Mouse (Mus musculus) lung, embryonic 14.5 days (tissue): Measurements from ENCODE around the gene Gm11127. TPM values are rescaled to one million over a fixed set of nuclear protein-coding genes. Genes with fewer than 3 reads are reported as not detected.
A peak's percentile ranks its signal among the peaks of the same experiment; 100 is the strongest.
"Not testable (repeated sequence)": the region's sequence is repeated elsewhere in the genome, so short reads cannot be mapped to it uniquely, and the experiment has no call there.

Experiments
- ATAC-seq: fragments of 200-750 bp; cut with Nextera tagmentation; 2 replicates; pipeline ENCODE4 v1.8.0; 2017; ENCODE audit warnings: mild to moderate bottlenecking, moderate TSS enrichment, moderate library complexity; ENCODE audit not compliant: insufficient read depth
- DNase-seq: peaks from one replicate; pipeline ENCODE4 v3.0.0-alpha.2; 2015
- H3K27ac ChIP-seq: fragments of 300-500 bp; sonication (generic); 2 replicates; pipeline ENCODE4 v1.5.1; 2014; ENCODE audit warnings: low read depth, mild to moderate bottlenecking, moderate library complexity
- H3K27me3 ChIP-seq: fragments of 300-500 bp; sonication (generic); 2 replicates; pipeline ENCODE4 v1.6.1; 2014; ENCODE audit warnings: low read length, control low read depth; ENCODE audit not compliant: insufficient read depth
- H3K36me3 ChIP-seq: fragments of 300-500 bp; sonication (generic); 2 replicates; pipeline ENCODE4 v1.6.1; 2014; ENCODE audit warnings: control low read depth; ENCODE audit not compliant: insufficient read depth
- H3K4me1 ChIP-seq: fragments of 300-500 bp; sonication (generic); 2 replicates; pipeline ENCODE4 v1.6.1; 2014; ENCODE audit warnings: antibody characterized with exemption, control low read depth; ENCODE audit not compliant: insufficient read depth
- H3K4me2 ChIP-seq: fragments of 300-500 bp; sonication (generic); 2 replicates; pipeline ENCODE4 v1.6.1; 2014; ENCODE audit warnings: mild to moderate bottlenecking
- H3K4me3 ChIP-seq: fragments of 300-500 bp; sonication (generic); 2 replicates; pipeline ENCODE4 v1.5.1; 2014; ENCODE audit warnings: low read depth, low read length
- H3K9ac ChIP-seq: fragments of 300-500 bp; sonication (generic); 2 replicates; pipeline ENCODE4 v1.6.1; 2014
- H3K9me3 ChIP-seq: fragments of 300-500 bp; sonication (generic); 2 replicates; pipeline ENCODE4 v1.6.1; 2016; ENCODE audit warnings: low read depth, low read length, control low read depth
- CTCF ChIP-seq: IDR thresholded peaks from 2 replicates; pipeline ENCODE4 v1.5.1; 2016; ENCODE audit warnings: antibody characterized with exemption, low read depth
- WGBS: fragments of 180-500 bp; shearing (Covaris S2); extraction: QIAGEN DNeasy Blood & Tissue Kit; methylation state at CpG from one replicate; pipeline ENCODE4 v1.1.7; 2014; 5-methylcytosine and 5-hydroxymethylcytosine counted together
- polyA plus RNA-seq: library from polyadenylated mRNA; unstranded; fragments of >200 nt; fragmentation: Nextera tagmentation; extraction: Ambion mirVana; gene quantifications from 2 replicates; pipeline ENCODE4 v1.2.1, GENCODE M21; 2014

The Gm11127 gene
- polyA plus RNA-seq, 1 experiment from 2014 or later = not detected

DNA sequence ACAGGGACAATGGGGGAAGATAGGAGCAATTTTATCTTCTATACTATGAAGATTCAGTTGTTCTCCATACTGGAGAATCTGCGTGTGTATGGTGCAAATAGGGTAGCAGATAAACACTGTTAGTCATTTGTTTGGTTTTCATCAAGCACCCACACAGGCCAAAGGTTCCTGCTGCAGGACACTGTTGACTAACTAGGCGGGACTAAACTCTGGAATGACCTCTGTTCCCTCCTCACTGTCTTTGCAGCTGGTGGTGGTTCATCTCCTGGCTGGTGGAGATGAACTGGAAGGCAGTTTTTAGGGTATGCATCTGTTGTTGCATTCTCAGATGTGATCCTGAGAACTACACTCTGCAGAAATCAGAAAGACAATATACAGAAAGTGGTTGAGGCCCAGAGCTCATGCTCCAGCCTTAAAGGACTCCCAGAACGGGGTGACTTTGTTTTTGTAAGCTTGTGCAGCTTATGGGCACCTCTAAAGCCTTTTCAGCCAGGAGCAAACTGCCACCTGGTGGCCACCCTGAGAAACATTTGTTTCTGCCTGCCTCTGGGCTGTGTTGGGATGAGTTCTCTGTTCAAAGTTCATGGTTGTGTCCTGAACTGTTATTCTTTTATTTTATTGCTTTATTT is 23.0 kb downstream of the Gm11127 start:
- H3K4me3 ChIP-seq, H3K4me1 ChIP-seq, H3K27ac ChIP-seq, H3K27me3 ChIP-seq, H3K9ac ChIP-seq, H3K36me3 ChIP-seq, H3K4me2 ChIP-seq, H3K9me3 ChIP-seq: not testable (repeated sequence)
- ATAC-seq (peak; percentile 39; the same call in 1 of the 2 replicates), DNase-seq (peak; percentile 61)
- WGBS = 25% methylated on average over 3 of the region's 3 CpGs
- peak; percentile 57 for TF ChIP-seq CTCF

- not testable (repeated sequence) for H3K4me2 ChIP-seq, H3K4me3 ChIP-seq, H3K27me3 ChIP-seq, H3K9me3 ChIP-seq, H3K36me3 ChIP-seq, DNase-seq, H3K27ac ChIP-seq, ATAC-seq, H3K4me1 ChIP-seq, H3K9ac ChIP-seq
- WGBS = 49% methylated on average over 3 of the region's 3 CpGs
Measured at GRCm38 (mm10) chr17:36034524-36034923, 23.6 kb downstream of the Gm11127 start.

DNA sequence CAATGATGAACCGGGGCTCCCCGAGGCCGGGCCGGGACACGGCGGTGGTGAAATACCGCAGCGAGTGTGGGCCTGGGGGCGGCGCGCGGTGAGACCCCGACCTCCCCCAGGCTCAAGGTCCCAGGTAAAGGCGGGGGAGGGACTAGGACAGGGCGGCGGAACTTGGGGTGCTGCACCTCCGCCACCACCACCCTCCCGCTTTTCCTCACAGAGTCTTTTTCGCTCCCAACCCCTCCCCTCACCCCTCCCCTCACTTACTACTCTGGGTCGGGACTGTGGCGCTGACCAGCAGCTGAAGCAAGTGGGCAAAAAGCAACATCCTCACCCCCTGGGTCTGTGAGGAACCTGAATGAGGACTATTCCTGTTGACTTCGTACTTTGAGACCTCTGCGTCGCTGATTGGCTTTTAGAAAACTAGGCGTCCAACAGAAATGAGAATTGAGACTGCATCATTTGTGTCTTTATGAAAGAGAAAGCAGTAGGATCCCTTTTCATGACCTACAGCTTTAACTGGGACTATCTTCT is 25.8 kb downstream of the Gm11127 start, which contains the start of gene H2-T23:
Gene H2-T23 (minus strand): TSS at position 505 of the 525 bp plus-strand sequence.
- peak within 1 kb of the TSS; percentile 44; the same call in 1 of the 2 replicates for H3K9ac ChIP-seq
- peak within 1 kb of the TSS; percentile 80 for H3K4me2 ChIP-seq
- whole genome bisulfite sequencing = under 1% methylated on average over 25 of the region's 25 CpGs
- not testable (repeated sequence) for H3K27ac ChIP-seq, H3K9me3 ChIP-seq, H3K36me3 ChIP-seq, H3K4me1 ChIP-seq, H3K27me3 ChIP-seq
- ATAC-seq (peak; percentile 56; the same call in 1 of the 2 replicates), DNase-seq (peak; percentile 73)
- peak within 1 kb of the TSS; percentile 41 for H3K4me3 ChIP-seq

DNA sequence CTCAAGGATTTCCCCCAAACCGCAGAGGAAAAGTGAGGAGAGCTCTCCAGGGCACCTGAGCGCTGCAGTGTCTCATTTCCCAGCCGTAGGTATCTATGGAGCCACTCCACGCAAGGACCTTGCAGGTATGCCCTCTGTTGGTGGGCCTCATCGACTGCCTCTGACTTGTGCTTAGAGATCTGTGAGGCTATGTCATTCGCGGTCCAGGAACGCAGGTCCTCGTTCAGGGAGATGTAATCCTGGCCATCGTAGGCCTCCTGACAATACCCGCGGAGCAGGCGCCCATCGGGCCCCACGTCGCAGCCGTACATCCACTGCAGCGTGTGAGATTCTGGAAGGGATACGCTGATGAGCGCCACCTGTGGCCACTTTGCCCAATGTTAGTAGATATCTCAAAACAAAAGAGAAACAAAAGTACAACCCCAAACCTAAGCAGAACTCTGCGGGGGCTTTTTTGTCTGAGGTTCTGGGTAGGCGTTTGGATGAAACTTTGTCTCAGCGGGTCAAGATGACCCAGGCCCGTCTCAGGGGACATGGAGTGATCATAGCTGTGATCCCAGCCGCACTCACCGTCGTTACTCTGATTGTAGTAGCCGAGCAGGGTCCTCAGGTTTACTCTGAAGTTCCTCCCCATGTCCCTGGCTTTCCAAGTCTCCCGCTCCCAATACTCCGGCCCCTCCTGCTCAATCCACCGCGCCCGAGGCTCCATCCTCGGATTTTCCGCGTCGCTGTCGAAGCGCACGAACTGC is 26.4 kb downstream of the Gm11127 start:
- peak; percentile 44; the same call in 1 of the 2 replicates for ATAC-seq
- Histone ChIP-seq H3K4me2 (peak overlapping the region; percentile 80), H3K9ac (peak overlapping the region; percentile 44; the same call in 1 of the 2 replicates), H3K4me3 (peak overlapping the region; percentile 41)
- H3K4me1 ChIP-seq, H3K27ac ChIP-seq, H3K36me3 ChIP-seq, H3K27me3 ChIP-seq, H3K9me3 ChIP-seq: not testable (repeated sequence)
- peak; percentile 53 for TF ChIP-seq CTCF
- DNase-seq = peak; percentile 37
- WGBS = 3% methylated on average over 40 of the region's 40 CpGs

- H3K4me1 ChIP-seq, H3K9ac ChIP-seq, DNase-seq, ATAC-seq, H3K27ac ChIP-seq, H3K36me3 ChIP-seq, H3K27me3 ChIP-seq, H3K9me3 ChIP-seq: not testable (repeated sequence)
- Histone ChIP-seq H3K4me2 (peak overlapping the region; percentile 80), H3K4me3 (peak overlapping the region; percentile 41; the same call in 1 of the 2 replicates)
- 53% methylated on average over 8 of the region's 8 CpGs for WGBS
Measured at GRCm38 (mm10) chr17:36030703-36031582, 27.2 kb downstream of the Gm11127 start.

DNA sequence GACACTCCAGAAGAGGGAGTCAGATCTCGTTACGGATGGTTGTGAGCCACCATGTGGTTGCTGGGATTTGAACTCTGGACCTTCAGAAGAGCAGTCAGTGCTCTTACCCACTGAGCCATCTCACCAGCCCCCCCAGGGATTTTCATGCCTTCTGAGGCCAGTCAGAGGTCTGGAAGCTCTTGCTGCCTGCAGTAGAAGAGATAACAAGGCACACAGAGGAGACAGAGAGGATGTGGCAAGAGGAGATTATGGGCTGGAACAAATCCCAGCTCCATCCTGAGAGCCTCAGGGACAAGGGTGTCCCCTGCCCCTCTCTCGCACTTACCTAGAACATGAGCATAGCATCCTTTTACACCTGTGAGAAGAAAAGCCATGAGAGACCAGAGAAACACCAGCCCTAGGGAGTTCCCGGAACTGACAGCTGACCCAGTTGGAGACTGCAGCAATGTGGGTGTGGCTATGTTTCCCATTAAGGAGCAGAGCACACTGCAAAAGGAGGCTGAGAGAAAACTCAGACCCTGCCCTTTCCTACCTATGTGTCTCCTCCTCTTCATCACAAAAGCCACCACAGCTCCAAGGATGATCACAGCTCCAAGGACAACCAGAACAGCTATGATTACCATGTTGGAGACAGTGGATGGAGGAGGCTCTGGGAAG is 28.0 kb downstream of the Gm11127 start:
- H3K4me2 ChIP-seq, H3K27ac ChIP-seq, H3K36me3 ChIP-seq, ATAC-seq, H3K9ac ChIP-seq, DNase-seq, H3K9me3 ChIP-seq, H3K4me3 ChIP-seq, H3K27me3 ChIP-seq, H3K4me1 ChIP-seq: not testable (repeated sequence)
- 68% methylated on average over 2 of the region's 4 CpGs for WGBS
